Mouse (Mus musculus) Muller cell, postnatal 12 days (primary cell): ENCODE results near the gene BC053393.
"Not testable (repeated sequence)": the region's sequence is repeated elsewhere in the genome, so short reads cannot be mapped to it uniquely, and the experiment has no call there.

Source experiments
- DNase-seq: peaks from one replicate; pipeline ENCODE4 v3.0.0-alpha.2; 2015; ENCODE audit errors: inconsistent ontology term

Gene BC053393

DNA sequence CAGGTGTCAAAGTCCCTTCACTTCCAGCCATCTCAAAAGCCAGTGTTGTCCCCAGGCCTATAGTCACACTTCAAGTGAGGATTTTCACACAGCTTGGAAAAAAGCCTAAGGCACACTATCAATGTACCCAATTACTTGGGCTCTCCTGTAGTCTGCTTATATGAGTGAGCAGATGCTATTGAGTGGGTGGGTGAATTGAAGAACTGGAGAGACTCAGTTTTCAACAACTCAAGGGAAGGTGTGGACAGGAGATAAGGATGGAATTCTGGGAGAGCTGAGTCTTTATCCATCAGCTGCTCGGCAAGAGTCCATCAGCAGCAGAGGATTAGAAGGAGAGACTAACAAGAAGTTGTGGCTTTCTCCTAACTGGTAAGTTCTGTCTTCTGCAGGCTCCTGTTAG is at the start of gene BC053393:
Gene BC053393, plus strand, starts transcription at position 210 of the 400 bp plus-strand sequence.
- no peak for DNase-seq

DNA sequence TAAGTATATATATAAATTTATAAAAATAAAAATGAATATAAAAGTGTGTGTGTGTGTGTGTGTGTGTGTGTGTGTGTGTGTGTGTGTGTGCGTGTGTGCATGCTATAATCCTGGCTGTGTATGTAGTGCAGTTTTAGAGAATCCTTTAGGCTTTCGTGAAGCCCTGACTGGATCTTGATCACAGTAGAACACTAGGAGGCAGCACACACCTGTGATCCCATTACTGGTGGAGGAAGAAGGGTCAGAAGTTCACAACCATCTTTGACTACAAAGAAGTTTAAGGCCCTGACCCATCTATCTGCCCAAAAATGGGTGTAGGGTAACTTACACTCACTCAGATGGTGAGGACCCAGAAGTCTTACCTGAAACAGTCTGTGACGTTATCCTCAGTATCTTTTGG is 48.6 kb upstream of the BC053393 start:
- no peak for DNase-seq

DNA sequence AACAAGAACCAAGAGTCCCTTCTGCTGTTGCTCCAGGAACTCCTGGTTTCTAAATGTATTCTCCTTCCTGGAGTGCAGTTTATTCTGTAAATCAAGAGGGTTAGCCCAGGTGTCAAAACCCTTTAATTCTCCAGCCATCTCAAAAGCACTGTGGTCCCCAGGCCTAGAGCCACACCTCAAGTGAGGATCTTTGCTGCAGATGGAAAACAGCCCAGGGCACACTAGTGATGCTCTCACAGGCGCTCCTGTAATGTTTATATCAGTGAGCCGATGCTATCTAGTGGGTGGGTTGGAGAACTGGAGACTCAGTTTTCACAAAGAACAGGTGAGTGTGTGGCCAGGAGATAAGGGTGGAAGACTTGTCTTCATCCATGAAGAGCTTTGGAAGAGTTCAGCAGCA is 47.4 kb upstream of the BC053393 start, which contains the start of gene Gm12169:
Gene Gm12169, plus strand, starts transcription at position 301 of the 400 bp plus-strand sequence.
- no peak for DNase-seq

DNA sequence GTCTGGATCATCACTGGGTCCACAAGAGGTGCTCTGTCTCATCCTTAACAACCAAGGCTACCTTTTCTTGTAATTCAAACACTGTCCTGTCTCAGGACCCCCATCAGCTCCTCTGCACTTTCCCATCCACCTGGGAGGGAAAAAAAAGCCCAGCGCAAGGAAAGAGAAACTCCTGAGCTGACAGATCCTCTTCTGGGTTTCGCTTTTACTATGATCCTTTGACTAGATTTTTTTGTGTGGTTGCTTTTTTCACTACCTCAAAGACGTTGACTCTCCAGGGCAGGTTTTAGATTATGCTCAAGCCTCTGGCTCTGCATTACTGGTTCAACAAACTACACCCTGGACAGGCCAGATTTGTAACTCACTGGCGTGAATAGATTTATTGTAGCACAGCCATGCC is 41.2 kb upstream of the BC053393 start:
- no peak for DNase-seq

DNA sequence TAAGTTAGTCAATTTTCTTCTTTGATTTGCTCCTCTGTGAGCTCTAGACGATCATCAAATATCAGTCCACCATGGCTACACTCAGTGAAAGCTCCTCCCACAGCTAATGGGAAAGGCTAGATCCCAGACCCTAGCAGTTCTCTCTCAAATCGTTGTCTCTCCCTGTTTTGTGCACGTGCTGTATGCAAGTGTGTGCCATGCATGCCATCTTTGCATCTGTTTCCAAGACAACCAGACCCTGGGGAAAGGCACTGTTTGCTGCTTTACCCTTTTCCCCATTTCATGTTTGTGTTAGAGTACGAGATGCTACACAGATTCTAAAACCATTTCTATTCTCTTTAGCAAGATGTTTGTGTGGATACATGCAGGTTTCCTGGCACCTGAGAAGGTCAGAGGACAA is 34.4 kb upstream of the BC053393 start:
- no peak for DNase-seq

DNA sequence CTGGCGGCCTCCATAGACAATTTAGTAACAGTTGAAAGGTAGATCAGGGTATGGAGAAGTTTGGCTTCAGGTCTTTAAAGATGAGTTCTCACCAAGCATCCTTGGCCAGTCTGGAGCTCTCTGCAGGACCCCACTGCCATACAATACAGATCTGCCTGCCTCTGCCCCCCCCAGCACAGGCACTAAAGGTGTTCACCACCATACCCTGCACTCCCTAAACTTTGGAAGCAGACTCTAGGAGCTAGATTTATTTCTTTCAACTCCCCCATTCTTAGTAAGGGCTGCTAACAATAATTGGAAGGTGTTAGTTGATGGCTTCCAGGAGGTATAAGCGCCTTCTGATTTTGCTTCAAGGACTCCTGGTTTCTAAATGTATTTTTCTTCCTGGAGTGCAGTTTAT is 27.8 kb upstream of the BC053393 start:
- no peak for DNase-seq

DNA sequence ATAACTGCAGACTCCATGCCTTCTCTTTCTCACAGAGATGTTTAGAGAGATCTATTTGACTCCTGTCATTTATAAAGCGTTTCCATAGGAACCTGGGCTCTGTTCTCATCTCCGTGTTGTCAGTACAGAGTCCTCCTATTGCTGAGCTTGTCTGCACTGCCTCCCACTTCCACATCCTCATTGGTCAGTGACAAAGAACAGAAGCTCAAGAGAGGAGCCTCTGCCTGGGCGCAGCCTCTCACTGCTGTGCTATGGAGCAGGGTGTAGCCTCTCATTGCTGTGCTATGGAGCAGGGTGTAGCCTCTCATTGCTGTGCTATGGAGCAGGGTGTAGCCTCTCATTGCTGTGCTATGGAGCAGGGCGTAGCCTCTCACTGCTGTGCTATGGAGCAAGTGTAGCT is 21.6 kb upstream of the BC053393 start:
- no peak for DNase-seq

DNA sequence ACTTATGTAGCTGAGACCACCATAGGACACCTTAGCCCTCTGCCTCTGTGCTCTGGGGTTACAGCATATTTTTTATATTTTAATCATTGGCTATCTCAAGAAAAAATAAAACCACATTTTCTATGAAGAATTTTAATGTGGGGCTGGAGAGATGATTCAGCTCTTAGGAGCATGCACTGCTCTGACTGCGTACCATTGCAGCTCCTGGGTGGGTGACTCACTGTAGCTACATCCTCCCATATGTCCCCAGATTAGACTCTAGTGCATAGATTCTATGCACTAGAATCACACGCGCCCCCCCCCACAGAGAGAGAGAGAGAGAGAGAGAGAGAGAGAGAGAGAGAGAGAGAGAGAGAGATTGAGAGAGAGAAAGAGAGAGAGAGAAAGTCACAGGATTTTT is 18.6 kb upstream of the BC053393 start:
- no peak for DNase-seq

DNA sequence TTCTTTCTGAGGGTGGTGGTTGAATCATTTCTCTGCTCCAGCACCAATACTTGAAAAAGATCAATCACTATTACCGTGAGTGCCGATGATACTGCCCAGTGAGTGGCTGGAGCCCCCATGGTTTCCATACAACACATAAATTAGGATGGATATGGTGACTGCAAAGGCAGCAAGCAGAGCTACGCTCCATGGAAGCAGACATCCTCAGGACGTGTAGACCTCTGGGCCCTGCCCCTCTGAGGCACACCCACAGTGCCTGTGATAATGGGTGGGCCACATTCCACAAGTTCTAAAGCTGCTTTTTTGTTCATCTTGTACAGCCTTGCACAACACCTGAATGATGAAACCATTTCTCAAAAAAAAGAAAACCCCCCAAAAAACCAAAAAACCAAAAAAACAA is 10.2 kb upstream of the BC053393 start:
- no peak for DNase-seq

DNA sequence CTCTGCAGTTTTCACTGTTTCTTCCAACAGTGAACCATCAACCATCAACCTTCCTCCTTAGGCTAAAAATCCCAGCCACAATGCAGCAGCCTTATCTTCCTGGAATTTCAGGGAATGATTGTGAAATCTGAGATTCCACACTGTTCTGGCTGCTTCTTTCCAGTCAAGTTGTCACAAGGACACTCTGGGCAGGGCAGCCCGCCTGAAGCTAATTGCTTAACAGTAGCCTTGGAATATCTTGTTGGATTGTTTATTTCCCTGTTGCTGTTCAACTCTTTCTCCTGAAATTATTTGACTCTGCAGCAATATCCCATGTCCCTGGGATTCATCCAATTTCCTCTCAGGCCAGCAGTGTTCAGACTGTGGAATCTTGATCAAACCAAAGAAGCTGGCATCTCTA is 6.7 kb upstream of the BC053393 start:
- no peak for DNase-seq

DNA sequence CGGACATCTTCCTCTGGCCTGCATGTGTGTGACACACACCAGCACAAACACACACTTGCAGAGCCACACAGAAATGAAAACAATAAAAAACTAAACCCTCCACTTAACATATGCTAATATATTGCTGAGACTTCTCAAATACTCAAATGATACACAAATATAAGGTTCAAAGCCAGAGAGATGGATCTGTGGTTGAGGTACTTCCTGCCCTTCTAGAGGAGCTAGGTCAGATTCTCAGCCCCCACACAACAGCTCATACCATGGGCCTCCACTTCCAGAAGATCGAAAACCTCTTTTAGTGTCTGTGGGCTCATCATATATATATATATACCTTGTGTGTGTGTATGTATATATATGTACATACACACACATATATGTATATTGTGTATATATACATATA is 5.4 kb upstream of the BC053393 start:
- no peak for DNase-seq

DNA sequence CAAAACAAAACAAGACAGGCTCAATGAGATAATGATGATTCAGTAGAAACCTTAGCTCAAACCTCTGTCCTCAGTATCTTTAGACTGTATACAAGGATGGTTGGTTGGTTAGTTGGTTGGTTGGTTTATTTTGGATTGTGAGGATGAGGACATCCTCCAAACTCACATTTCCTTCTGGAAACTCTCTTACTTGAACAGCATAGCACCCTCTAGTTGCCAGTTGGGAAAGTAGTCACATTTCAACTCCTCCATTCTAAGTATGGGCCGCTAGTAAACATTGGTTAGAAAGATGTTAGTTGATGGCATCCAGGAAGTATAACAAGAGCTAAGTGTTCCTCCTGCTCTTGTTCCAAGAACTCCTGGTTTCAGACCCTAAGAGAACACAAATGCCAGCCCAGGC is 2.2 kb upstream of the BC053393 start:
- no peak for DNase-seq

DNA sequence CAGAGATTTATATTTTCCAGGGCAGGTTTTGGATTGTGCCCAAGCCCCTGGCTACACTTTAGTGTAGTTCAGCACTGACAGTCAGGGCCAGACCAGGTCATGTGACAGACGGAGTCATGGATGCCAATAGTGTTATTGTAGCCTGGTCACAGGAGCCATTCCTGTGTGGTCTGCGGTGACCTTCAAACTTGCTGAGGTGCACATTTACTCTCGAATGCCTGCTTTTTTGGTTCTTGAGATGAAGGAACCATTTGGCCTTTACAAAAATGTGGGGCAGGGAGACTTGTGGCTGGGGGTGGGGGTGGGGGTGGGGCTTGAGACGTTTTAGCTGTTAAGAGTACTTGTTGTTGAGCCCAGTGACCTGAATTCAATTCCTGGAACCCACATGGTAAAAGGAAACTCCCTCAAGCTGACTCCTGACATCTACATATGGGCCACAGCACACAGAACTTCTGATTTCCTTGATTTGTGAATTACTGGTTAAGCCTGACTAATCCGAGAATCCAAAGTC is 7.5 kb downstream of the BC053393 start:
- no peak for DNase-seq

DNA sequence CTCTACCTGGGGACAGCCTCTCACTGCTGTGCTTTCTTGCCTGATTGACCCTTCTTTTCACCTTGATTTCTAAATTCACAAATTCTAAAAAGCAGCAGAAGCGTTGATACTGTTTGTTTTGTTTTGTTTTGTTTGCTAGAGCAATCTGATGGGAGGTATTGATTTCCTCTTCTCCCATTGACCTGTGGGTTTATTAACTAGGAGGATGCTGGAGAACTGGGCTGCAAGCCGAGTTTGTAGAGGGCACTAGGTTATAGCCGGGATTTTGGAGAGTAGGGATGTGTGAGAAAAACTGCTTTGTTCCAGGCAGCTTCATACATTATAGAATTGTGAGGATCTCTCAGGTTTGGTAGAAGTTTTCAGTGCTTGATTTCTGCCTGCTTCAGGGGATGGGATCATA is 9.1 kb downstream of the BC053393 start:
- DNase-seq, result no peak

DNA sequence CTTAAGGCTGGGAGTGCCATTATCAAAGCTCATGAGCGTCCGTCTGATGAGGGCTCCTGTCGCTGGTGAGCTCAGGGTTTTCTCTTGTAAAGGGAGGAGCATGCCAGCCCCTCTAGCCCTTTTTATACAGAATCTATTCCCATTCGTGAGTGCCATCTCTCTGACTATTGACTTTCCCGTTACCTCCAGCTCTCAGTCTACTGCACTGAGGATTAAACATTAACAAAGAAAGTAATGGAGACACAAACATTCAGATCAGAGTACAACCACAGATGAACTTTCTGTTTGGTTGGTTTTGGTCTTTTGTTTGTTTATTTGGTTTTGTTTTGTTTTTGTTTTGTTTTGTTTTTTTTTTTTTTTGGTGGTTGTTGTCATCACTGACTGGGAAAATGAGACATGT is 11.4 kb downstream of the BC053393 start:
- no peak for DNase-seq

DNA sequence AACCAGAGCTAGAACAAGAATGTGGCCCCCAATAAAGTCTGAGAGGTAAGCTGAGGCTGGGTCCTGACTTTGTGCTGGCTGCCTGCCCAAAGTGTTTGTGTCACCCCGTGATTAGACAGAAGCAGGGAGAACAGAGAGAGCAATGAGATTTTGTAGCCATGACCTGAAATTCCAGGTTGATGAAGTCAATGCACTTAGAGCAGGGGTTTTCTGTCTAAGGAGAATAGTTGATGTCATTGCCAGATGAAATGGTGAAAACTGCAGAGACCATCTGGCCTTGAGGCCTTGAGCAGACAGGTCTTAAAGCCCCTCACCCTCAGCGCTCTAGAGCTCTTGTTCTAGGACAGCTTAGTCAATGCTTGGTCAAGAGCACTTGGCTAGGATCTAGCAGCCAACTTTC is 21.1 kb downstream of the BC053393 start:
- DNase-seq, result no peak

DNA sequence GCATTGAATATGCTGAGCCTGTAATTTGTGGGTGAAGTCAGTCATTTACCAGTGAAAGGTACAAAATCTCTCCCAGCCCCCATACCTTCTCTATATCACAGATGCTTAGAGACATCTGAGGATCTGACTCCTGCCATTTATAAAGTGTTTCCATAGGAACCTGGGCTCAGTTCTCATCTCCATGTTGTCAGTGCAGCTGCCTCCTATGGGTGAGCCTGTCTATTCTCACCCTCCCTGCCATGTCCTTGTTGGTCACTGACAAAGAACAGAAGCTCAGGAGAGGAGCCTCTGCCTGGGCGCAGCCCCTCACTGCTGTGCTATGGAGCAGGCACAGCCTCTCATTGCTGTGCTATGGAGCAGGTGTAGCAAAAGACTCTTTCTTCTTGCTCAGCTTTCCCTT is 48.6 kb downstream of the BC053393 start:
- no peak for DNase-seq

DNA sequence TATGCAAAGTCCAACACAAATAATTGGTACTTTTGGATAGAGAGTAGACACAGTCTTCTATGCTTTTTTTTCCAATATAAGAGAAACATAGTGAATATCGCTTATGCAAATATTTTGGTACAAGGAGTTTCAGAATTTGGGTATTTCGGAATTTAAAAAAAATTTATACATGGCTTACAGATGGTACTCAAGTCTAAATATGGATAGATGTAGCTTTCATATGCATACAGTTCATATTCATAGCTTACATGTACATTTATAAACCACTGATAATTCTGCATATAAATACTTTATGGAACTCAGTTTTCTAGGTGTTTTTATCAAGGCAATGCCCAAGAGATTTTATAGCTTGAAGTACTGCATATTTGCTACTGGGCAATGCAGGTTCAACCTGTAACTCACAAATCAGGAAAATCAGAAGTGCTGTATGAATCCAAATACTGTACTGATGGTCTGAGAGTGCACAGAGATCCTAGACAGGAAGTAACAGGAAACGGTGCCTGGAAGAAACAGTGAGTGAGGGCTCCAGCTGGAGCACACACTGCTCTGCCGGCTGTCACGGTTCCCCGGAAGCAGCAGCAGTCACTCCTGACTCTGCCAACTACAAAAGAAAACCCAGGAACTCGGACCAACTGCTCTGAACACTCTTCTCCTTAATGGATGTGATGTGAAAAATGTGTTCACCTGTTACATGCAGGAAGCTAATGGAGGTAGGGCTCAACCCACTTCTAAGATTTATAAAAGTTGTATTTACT is 49.3 kb downstream of the BC053393 start:
- DNase-seq, result no peak

DNA sequence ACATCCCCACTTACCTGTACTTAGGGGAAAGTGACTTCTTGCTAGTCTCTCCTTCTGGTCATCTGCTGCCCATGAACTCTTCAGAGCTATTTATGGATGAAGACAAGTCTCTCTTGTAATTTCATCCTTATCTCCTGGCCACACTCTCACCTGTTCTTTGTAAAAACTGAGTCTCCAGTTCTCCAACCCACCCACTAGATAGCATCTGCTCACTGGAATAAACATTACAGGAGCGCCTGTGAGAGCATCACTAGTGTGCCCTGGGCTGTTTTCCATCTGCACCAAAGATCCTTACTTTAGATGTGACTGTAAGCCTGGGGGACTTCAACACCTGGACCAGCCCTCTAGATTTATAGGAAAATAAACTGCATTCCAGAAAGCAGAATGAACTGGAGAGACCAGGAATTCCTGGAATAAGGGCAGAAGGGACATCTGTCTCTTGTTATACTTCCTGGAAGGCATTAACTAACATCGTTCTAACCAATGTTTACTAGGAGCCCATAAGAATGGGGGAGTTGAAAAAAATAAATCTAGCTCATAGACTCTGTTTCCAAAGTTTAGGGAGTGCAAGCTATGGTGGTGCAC is 58.0 kb downstream of the BC053393 start, which contains the start of gene Dppa1:
Gene Dppa1, minus strand, starts transcription at position 51 of the 585 bp plus-strand sequence.
- DNase-seq, result no peak

DNA sequence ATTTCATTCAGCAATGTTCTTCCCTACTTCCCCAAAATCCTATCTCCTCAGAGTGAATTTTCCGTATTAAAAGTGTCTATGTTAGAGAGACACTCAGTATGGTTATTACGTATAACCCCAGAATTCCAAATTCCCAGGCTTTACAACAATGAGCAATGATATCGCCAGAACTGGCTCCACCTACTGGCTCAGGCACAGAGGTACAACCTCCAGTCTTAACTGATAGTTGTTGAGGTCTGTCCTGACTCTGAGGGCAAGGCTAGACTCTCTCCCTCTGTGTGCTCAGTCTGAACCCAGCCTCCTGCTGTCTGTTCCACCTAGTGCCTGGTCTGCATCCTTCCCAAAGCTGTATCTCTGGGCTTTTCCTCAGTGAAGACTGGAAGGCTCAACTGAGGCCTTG is 60.3 kb downstream of the BC053393 start:
- no peak for DNase-seq

DNA sequence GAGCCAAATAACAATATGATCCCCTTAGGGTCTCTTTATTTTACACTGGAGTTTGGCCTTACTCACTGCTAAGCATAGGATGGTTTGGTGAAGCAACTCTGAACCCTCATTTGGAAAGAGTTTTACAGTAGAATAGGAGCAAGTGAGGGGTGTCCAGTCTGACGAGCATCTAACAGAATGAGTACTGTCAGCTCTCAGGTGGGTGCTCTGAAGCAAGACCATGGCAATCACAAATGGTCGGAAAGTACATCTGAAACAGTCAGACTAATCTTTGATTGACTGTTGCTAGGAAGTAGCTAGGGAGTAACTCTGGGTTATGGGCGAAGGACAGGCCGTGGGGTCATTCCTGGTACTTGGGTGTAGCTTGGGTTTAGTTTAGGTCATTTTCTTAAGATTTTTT is 64.2 kb downstream of the BC053393 start:
- not testable (repeated sequence) for DNase-seq

DNA sequence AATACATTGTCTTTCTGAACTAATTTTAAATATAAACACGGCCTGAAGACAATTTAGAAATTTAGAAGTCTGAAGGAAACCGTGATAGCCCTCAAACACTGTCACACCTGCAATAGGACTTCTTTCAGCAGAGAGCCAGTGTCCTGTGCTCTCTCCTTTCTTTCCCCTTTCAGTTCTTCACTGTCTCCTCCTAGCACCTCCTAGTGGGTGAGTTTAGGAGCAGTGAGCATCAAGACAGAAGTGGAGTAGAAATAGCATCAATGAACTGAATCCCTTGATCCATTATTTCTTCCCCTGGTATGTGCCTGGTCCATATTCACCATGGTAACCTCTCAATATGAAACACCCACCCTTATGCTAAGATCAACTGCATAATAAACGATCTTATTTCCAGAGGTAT is 65.2 kb downstream of the BC053393 start:
- no peak for DNase-seq
